Mouse (Mus musculus): ENCODE measurements around the gene Ly6g6d. TPM values are rescaled to one million over a fixed set of nuclear protein-coding genes. Genes with fewer than 3 reads are reported as not detected.

Gene Ly6g6d
- polyA plus RNA-seq, 1 experiment from 2014 or later = 0.41 TPM

GRCm38 (mm10) chr17:35100196-35100765, 22.4 kb upstream of the Ly6g6d start:
- Histone ChIP-seq H3K27me3 (no peaks in the 10 kb centered on the region), H3K4me2 (no peak overlapping the region), H3K9ac (no peak overlapping the region), H3K36me3 (replicated peaks) (peaks cover 81% of the 10 kb centered on the region), H3K4me3 (replicated peaks) (no peak overlapping the region), H3K27ac (replicated peaks) (no peak overlapping the region), H3K4me1 (replicated peaks) (peaks cover 46% of the 10 kb centered on the region), H3K9me3 (replicated peaks) (no peaks in the 10 kb centered on the region)
- ATAC-seq (ENCODE audit: insufficient read depth) = no peak
- WGBS (ENCODE audit: insufficient replicate concordance) = 71% methylated on average over 10 of the region's 10 CpGs

GRCm38 (mm10) chr17:35097164-35097655, 19.3 kb upstream of the Ly6g6d start:
- Histone ChIP-seq H3K4me1 (replicated peaks) (peaks cover 26% of the 10 kb centered on the region), H3K36me3 (replicated peaks) (peaks cover 99% of the 10 kb centered on the region), H3K9ac (no peak overlapping the region), H3K27ac (replicated peaks) (no peak overlapping the region), H3K27me3 (no peaks in the 10 kb centered on the region), H3K4me3 (replicated peaks) (no peak overlapping the region), H3K4me2 (no peak overlapping the region), H3K9me3 (replicated peaks) (no peaks in the 10 kb centered on the region)
- no peak for ATAC-seq (ENCODE audit: insufficient read depth)
- WGBS (ENCODE audit: insufficient replicate concordance) = 82% methylated on average over 12 of the region's 12 CpGs

DNA sequence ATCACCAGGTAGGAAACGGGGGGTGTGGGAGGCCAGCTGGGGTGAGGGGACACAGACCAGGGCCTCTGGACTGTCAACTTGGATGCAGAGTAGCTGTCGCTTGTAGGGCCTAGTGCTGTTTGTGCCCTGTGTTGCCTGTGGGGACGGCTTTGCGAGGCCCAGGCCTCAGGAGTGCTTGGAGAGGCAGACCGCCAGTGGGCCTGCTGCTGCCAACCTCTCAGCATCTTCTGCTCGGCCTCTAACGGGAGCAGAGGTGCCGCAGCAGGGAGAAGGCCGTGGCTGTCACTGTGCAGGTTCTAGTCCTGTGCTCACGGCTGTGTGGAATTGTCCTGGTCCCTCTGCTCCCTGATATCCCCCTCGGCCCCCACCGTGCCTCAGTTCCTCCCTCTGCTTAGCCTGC, 18.7 kb upstream of the Ly6g6d start:
- WGBS (ENCODE audit: insufficient replicate concordance) = 87% methylated on average over 12 of the region's 12 CpGs
- H3K9me3 ChIP-seq (replicated peaks) = no peaks in the 10 kb centered on the region
- H3K36me3 ChIP-seq (replicated peaks) = peaks cover 98% of the 10 kb centered on the region

GRCm38 (mm10) chr17:35094475-35095365, 16.9 kb upstream of the Ly6g6d start:
- Histone ChIP-seq H3K27ac (replicated peaks) (no peak overlapping the region), H3K9me3 (replicated peaks) (no peaks in the 10 kb centered on the region), H3K4me1 (replicated peaks) (peaks cover 31% of the 10 kb centered on the region), H3K9ac (no peak overlapping the region), H3K36me3 (replicated peaks) (peaks cover 91% of the 10 kb centered on the region), H3K4me3 (replicated peaks) (no peak overlapping the region), H3K27me3 (no peaks in the 10 kb centered on the region), H3K4me2 (no peak overlapping the region)
- no peak for ATAC-seq (ENCODE audit: insufficient read depth)
- 74% methylated on average over 15 of the region's 15 CpGs for WGBS (ENCODE audit: insufficient replicate concordance)

More for the DNA sequence above, 18.7 kb upstream of the Ly6g6d start:
- H3K4me1 ChIP-seq (replicated peaks) = peaks cover 23% of the 10 kb centered on the region
- H3K4me3 ChIP-seq (replicated peaks) = no peak overlapping the region
- no peak overlapping the region for H3K27ac ChIP-seq (replicated peaks)
- H3K27me3 ChIP-seq = no peaks in the 10 kb centered on the region
- ATAC-seq (ENCODE audit: insufficient read depth) = no peak
- H3K4me2 ChIP-seq = no peak overlapping the region
- H3K9ac ChIP-seq = no peak overlapping the region

- Histone ChIP-seq H3K4me2 (no peak overlapping the region), H3K9me3 (replicated peaks) (no peaks in the 10 kb centered on the region), H3K27me3 (no peaks in the 10 kb centered on the region), H3K4me3 (replicated peaks) (no peak overlapping the region), H3K27ac (replicated peaks) (no peak overlapping the region), H3K4me1 (replicated peaks) (peaks cover 40% of the 10 kb centered on the region), H3K9ac (no peak overlapping the region), H3K36me3 (replicated peaks) (peaks cover 70% of the 10 kb centered on the region)
- WGBS (ENCODE audit: insufficient replicate concordance) = 82% methylated on average over 14 of the region's 14 CpGs
- ATAC-seq (ENCODE audit: insufficient read depth) = no peak
Observed at GRCm38 (mm10) chr17:35092403-35093198, 14.7 kb upstream of the Ly6g6d start.

DNA sequence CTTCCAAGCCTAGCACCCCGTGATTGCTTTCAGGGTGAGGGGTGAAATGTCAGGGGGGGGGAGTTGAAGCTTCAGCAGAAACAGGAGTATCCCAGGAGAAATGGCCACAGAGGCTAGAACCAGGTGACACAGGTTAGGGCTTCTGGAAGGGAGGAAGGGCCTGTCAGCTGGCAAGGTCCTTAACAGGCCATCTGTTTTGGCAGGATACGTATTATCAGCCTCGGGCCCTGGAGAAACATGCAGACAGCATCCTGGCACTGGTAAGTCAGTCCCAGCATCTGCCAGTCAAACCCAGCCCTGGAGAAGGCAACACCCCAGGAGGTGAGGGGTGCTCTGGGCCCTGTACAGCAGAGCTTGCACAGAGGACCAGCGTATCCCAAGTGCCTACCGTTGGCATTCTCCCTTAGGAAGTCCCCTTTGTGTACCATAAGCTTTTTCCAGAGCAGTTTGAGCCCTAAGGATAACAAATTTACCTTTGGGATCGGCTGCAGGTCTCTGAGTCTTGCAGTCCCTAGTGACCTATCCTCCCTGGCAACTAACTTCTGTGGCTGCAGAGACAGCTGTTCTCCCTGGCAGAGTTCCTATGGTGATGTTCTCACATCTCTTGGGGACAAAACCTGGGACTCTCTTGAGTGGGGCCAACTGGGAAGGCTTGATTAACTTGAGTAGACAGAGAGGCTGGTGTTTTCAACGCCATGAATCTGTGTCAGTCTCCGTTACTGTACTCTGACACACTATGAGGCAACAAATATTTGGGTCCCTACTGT, 12.5 kb upstream of the Ly6g6d start:
- Histone ChIP-seq H3K27ac (replicated peaks) (peak overlapping the region; percentile 97), H3K4me3 (replicated peaks) (peak overlapping the region; percentile 79), H3K4me1 (replicated peaks) (peaks cover 45% of the 10 kb centered on the region), H3K27me3 (no peaks in the 10 kb centered on the region), H3K36me3 (replicated peaks) (peaks cover 48% of the 10 kb centered on the region), H3K9ac (peak overlapping the region; percentile 92), H3K9me3 (replicated peaks) (no peaks in the 10 kb centered on the region), H3K4me2 (peak overlapping the region; percentile 83)
- WGBS (ENCODE audit: insufficient replicate concordance) = 54% methylated on average over 8 of the region's 8 CpGs
- ATAC-seq (ENCODE audit: insufficient read depth) = peak; percentile 43

- ATAC-seq (ENCODE audit: insufficient read depth) = peak; percentile 97
- Histone ChIP-seq H3K27me3 (no peaks in the 10 kb centered on the region), H3K27ac (replicated peaks) (peak within 1 kb of the TSS; percentile 97), H3K4me1 (replicated peaks) (peaks cover 48% of the 10 kb centered on the region), H3K4me3 (replicated peaks) (peak within 1 kb of the TSS; percentile 79), H3K9me3 (replicated peaks) (no peaks in the 10 kb centered on the region), H3K4me2 (peak within 1 kb of the TSS; percentile 83), H3K36me3 (replicated peaks) (peaks cover 35% of the 10 kb centered on the region), H3K9ac (peak within 1 kb of the TSS; percentile 92)
- 2% methylated on average over 67 of the region's 67 CpGs for WGBS (ENCODE audit: insufficient replicate concordance)
Observed at GRCm38 (mm10) chr17:35088825-35089644, 11.2 kb upstream of the Ly6g6d start, which contains the start of gene Abhd16a. Gene Abhd16a, plus strand, starts transcription at chr17:35089263.

- peaks cover 48% of the 10 kb centered on the region for H3K4me1 ChIP-seq (replicated peaks)
Observed at GRCm38 (mm10) chr17:35088151-35088550, 10.3 kb upstream of the Ly6g6d start.

DNA sequence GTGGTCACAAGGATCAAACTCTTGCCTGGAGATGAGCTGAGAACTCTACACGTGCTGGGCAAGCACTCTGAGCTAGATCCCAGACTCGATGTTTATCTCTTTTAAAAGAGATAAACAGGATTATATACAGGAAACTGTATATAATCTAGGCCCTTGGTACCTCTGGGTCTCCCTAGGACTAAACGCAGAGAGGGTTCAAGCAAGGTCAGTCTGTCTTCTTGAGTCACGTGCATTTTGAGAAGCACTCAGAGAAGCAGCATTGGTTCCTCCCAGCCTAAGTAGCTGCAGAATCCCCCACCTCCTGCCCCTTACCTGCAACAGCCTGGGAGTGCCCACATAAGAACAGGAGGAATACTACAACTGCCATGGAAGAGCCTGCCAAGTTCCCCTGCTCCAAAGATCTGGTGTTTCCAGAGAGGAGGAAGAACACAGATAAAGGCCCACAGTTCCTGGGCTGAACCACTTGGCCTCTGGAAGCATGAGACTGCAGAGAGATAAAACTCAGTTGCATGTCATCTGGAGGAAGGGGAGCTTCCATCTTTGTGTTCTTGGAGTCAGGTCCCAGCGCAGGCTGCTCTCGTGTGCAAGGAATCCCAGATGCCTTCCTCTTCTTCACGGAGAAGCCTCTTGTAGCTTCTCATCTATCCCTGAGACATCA, 7.5 kb upstream of the Ly6g6d start, which contains the start of gene Ly6g6f:
TSS of gene Ly6g6f (minus strand) at position 403 of the 658 bp plus-strand sequence.
- no peak for ATAC-seq (ENCODE audit: insufficient read depth)
- H3K27ac ChIP-seq (replicated peaks) = no peak within 1 kb of the TSS
- H3K4me1 ChIP-seq (replicated peaks) = peaks cover 34% of the 10 kb centered on the region
- no peaks in the 10 kb centered on the region for H3K36me3 ChIP-seq (replicated peaks)
- no peak within 1 kb of the TSS for H3K9ac ChIP-seq
- H3K4me3 ChIP-seq (replicated peaks) = no peak within 1 kb of the TSS
- no peaks in the 10 kb centered on the region for H3K9me3 ChIP-seq (replicated peaks)
- H3K4me2 ChIP-seq = no peak within 1 kb of the TSS
- WGBS (ENCODE audit: insufficient replicate concordance) = 40% methylated on average over 7 of the region's 7 CpGs
- H3K27me3 ChIP-seq = no peaks in the 10 kb centered on the region

More at GRCm38 (mm10) chr17:35088151-35088550, 10.3 kb upstream of the Ly6g6d start:
- Histone ChIP-seq H3K4me3 (replicated peaks) (no peak overlapping the region), H3K9me3 (replicated peaks) (no peaks in the 10 kb centered on the region), H3K9ac (no peak overlapping the region), H3K27ac (replicated peaks) (no peak overlapping the region), H3K4me2 (no peak overlapping the region), H3K36me3 (replicated peaks) (peaks cover 26% of the 10 kb centered on the region), H3K27me3 (no peaks in the 10 kb centered on the region)
- WGBS (ENCODE audit: insufficient replicate concordance) = 34% methylated on average over 2 of the region's 2 CpGs
- ATAC-seq (ENCODE audit: insufficient read depth) = no peak

All from liver, embryonic 15.5 days (tissue).